Mouse (Mus musculus): ENCODE measurements around the gene Rcbtb2. TPM values are rescaled to one million over a fixed set of nuclear protein-coding genes. Genes with fewer than 3 reads are reported as not detected.

Rcbtb2 gene
- polyA plus RNA-seq, 1 experiment from 2014 or later: 145 TPM

DNA sequence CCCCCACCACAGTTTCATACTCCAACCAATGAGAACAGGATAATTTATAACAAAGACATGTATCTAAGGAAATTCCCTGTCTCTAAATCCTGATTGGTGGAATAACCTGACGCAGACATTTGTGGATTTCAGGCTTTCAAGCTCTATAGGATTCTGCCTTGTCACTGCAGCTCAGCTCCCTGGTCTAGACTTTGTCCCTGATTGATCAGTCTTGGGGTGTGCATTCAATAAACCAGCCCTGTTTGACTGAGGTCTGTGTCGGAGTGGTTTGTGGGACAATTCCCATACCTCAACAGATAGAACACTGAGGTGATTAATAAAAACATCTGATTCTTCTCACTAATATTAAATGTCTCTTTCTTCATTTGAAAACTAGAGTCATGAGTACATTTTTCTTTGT is 127.2 kb downstream of the Rcbtb2 start:
- H3K4me3 ChIP-seq (ENCODE audit: low read depth, low read length): no peak overlapping the region
- no peaks in the 10 kb centered on the region for H3K36me3 ChIP-seq (ENCODE audit: control insufficient read depth, insufficient read depth, low read length)
- H3K4me1 ChIP-seq (replicated peaks; ENCODE audit: control insufficient read depth, insufficient read depth, low read length): no peaks in the 10 kb centered on the region
- H3K9ac ChIP-seq (ENCODE audit: low read depth, low read length): no peak overlapping the region
- H3K9me3 ChIP-seq (ENCODE audit: control insufficient read depth, low read length): no peaks in the 10 kb centered on the region
- WGBS: 93% methylated on average over 2 of the region's 2 CpGs
- ATAC-seq (ENCODE audit: low FRiP score): no peak
- H3K4me2 ChIP-seq (replicated peaks; ENCODE audit: low read depth, low read length): no peak overlapping the region
- H3K27me3 ChIP-seq (ENCODE audit: control insufficient read depth, insufficient read depth, low read length): no peaks in the 10 kb centered on the region
- no peak overlapping the region for H3K27ac ChIP-seq (ENCODE audit: low read depth, low read length)
- DNase-seq (ENCODE audit: low spot score): no peak

DNA sequence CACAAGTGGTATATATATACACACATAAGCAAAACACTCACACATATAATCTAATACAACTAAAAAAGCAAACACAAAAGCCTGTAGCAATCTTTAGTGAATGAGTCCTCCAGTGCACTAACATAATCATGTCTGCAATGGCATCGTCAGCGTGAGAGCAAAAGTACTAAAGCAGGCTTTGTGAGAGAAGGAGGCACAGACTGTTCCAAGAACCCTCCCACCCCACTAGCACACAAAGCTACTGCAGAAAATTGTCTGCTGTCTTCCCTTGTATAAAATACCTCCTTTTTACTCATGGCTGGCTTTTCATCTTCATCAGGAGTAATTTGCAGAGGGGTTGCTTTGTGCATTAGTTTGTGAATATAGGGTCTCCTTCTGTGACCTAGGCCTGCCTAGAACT is 129.4 kb downstream of the Rcbtb2 start:
- Histone ChIP-seq H3K4me3 (ENCODE audit: low read depth, low read length) (no peak overlapping the region), H3K9me3 (ENCODE audit: control insufficient read depth, low read length) (no peaks in the 10 kb centered on the region), H3K4me1 (replicated peaks; ENCODE audit: control insufficient read depth, insufficient read depth, low read length) (no peaks in the 10 kb centered on the region), H3K36me3 (ENCODE audit: control insufficient read depth, insufficient read depth, low read length) (no peaks in the 10 kb centered on the region), H3K9ac (ENCODE audit: low read depth, low read length) (no peak overlapping the region), H3K27ac (ENCODE audit: low read depth, low read length) (no peak overlapping the region), H3K27me3 (ENCODE audit: control insufficient read depth, insufficient read depth, low read length) (no peaks in the 10 kb centered on the region), H3K4me2 (replicated peaks; ENCODE audit: low read depth, low read length) (no peak overlapping the region)
- no peak for DNase-seq (ENCODE audit: low spot score)
- 49% methylated on average over 2 of the region's 2 CpGs for WGBS
- ATAC-seq (ENCODE audit: low FRiP score): no peak

DNA sequence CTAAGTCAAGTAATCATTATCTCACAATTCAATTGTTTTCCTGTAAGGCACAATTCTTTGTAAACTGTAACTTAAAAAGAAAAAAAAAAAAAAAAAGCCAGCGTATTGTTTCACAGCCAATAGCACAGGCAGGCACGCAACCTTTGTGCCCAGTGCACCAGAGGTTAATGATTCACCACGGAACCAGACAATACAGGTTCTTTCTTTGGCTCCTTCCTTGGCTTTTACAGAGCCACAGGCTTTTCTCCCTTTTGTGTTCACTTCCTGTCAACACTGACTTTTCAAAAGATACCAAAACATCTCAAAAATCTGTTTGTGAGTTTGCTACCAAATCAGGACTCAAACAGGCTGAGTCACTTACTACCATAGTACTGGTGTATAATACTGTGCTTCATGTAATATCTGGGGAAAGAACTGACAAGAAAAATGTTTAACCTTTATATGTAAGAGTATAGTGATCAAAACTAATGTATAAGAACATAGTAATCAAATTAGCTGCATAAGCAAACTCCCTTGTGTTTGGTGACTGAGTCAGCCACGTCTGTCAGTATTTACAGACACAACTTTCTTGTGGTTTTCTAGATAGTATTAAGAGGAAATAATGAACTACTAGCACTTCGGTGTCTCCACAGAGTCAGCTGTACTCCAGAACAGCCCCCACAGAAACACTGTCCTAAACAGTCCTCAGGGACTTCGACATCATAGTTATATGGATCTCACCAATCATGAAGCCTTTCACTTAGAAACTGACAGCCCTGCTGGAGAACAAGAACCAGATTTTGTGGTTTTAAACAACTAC is 130.8 kb downstream of the Rcbtb2 start:
- no peak overlapping the region for H3K4me2 ChIP-seq (replicated peaks; ENCODE audit: low read depth, low read length)
- no peak overlapping the region for H3K27ac ChIP-seq (ENCODE audit: low read depth, low read length)
- H3K4me1 ChIP-seq (replicated peaks; ENCODE audit: control insufficient read depth, insufficient read depth, low read length): no peaks in the 10 kb centered on the region
- no peaks in the 10 kb centered on the region for H3K9me3 ChIP-seq (ENCODE audit: control insufficient read depth, low read length)
- no peak for ATAC-seq (ENCODE audit: low FRiP score)
- no peak overlapping the region for H3K4me3 ChIP-seq (ENCODE audit: low read depth, low read length)
- 37% methylated on average over 6 of the region's 6 CpGs for WGBS
- no peaks in the 10 kb centered on the region for H3K27me3 ChIP-seq (ENCODE audit: control insufficient read depth, insufficient read depth, low read length)
- no peak overlapping the region for H3K9ac ChIP-seq (ENCODE audit: low read depth, low read length)
- peak; percentile 32 for DNase-seq (ENCODE audit: low spot score)
- H3K36me3 ChIP-seq (ENCODE audit: control insufficient read depth, insufficient read depth, low read length): no peaks in the 10 kb centered on the region

DNA sequence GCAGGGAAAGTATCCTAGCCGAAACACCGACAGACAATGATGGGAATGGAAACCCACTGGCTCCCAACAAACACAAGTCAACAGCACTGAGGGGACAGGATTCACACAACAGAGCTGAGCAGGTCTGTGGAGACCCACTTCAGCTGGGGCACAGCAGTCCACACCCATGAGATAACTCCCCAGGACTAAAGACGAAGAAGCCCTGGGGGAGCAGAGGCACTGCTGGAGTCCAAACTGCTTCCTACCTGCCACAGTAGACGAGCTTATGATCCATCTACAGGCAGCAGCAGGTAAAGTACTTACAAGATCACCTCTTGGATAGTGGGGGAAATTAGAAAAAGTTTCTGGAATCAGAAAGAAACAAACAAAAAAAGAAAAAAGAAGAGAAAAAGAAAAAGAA is 131.6 kb downstream of the Rcbtb2 start:
- 55% methylated on average over 4 of the region's 4 CpGs for WGBS
- Histone ChIP-seq H3K4me3 (ENCODE audit: low read depth, low read length) (no peak overlapping the region), H3K4me2 (replicated peaks; ENCODE audit: low read depth, low read length) (no peak overlapping the region), H3K27ac (ENCODE audit: low read depth, low read length) (no peak overlapping the region), H3K9ac (ENCODE audit: low read depth, low read length) (no peak overlapping the region), H3K4me1 (replicated peaks; ENCODE audit: control insufficient read depth, insufficient read depth, low read length) (no peaks in the 10 kb centered on the region), H3K36me3 (ENCODE audit: control insufficient read depth, insufficient read depth, low read length) (no peaks in the 10 kb centered on the region), H3K9me3 (ENCODE audit: control insufficient read depth, low read length) (no peaks in the 10 kb centered on the region), H3K27me3 (ENCODE audit: control insufficient read depth, insufficient read depth, low read length) (no peaks in the 10 kb centered on the region)
- ATAC-seq (ENCODE audit: low FRiP score): peak; percentile 35; the same call in 1 of the 2 replicates
- DNase-seq (ENCODE audit: low spot score): no peak

DNA sequence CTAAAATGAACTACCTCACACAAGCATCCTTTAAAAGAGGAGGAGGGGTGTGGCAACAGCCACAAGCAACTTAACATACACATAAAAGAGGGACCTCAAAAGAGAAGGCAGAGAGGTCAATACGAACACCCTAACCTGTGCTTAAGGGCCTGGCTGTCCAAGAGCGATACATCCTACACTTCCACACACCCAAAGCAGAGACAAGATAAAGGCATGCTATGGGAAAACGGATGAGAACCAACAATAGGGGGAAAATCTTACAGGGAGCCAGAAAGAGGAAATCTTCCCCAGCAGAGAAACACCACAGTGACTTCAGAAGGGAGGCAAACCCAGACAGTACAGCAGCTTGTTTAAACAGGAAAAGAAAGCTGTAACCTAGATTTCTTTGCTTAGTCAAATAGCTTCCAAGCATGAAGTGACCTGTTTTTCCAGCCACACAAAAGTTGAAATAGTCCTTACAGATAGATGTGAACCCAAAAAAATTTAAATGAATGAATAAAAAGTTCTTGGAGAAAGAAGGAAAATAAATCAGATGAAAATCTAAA is 132.7 kb downstream of the Rcbtb2 start:
- Histone ChIP-seq H3K9ac (ENCODE audit: low read depth, low read length) (no peak overlapping the region), H3K27ac (ENCODE audit: low read depth, low read length) (no peak overlapping the region), H3K4me3 (ENCODE audit: low read depth, low read length) (no peak overlapping the region), H3K36me3 (ENCODE audit: control insufficient read depth, insufficient read depth, low read length) (no peaks in the 10 kb centered on the region), H3K9me3 (ENCODE audit: control insufficient read depth, low read length) (no peaks in the 10 kb centered on the region), H3K4me1 (replicated peaks; ENCODE audit: control insufficient read depth, insufficient read depth, low read length) (no peaks in the 10 kb centered on the region), H3K4me2 (replicated peaks; ENCODE audit: low read depth, low read length) (no peak overlapping the region), H3K27me3 (ENCODE audit: control insufficient read depth, insufficient read depth, low read length) (no peaks in the 10 kb centered on the region)
- WGBS: 51% methylated on average over 3 of the region's 3 CpGs
- DNase-seq (ENCODE audit: low spot score) (no peak), ATAC-seq (ENCODE audit: low FRiP score) (no peak)

DNA sequence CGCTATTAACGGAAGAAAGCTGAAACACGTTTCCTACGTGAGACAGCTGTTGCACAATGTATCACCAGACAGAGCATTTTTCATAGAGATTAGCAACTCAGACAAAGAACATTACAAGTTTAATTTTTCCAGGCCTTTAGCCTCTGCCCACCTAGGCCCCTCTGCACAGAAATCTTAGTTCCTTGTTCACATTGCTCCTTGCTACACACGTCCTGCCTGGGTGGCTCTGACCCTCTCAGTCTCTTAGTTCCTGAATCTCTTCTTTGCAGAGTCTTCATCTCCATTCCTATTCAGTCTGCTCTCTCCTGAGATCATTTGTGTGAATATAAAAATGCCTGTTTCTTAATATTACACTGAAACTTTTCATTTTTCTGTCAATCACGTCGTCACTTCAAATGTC is 134.5 kb downstream of the Rcbtb2 start:
- DNase-seq (ENCODE audit: low spot score): no peak
- no peaks in the 10 kb centered on the region for H3K4me1 ChIP-seq (replicated peaks; ENCODE audit: control insufficient read depth, insufficient read depth, low read length)
- WGBS: 83% methylated on average over 7 of the region's 7 CpGs
- no peak for ATAC-seq (ENCODE audit: low FRiP score)
- no peaks in the 10 kb centered on the region for H3K27me3 ChIP-seq (ENCODE audit: control insufficient read depth, insufficient read depth, low read length)
- H3K9ac ChIP-seq (ENCODE audit: low read depth, low read length): no peak overlapping the region
- H3K27ac ChIP-seq (ENCODE audit: low read depth, low read length): no peak overlapping the region
- no peaks in the 10 kb centered on the region for H3K36me3 ChIP-seq (ENCODE audit: control insufficient read depth, insufficient read depth, low read length)
- no peaks in the 10 kb centered on the region for H3K9me3 ChIP-seq (ENCODE audit: control insufficient read depth, low read length)
- H3K4me3 ChIP-seq (ENCODE audit: low read depth, low read length): no peak overlapping the region
- H3K4me2 ChIP-seq (replicated peaks; ENCODE audit: low read depth, low read length): no peak overlapping the region

MicroRNAs encoded within 50 kb of the gene (microRNA counts, 519-probe panel; counts per million panel counts)
- not detected for microRNA mmu-miR-687

Other genes starting within 250 kb of the Rcbtb2 start
- gene Cysltr2, start 73.9 kb upstream of the Rcbtb2 start, polyA plus RNA-seq (2014; fragmentation: Nextera tagmentation; extraction: Ambion mirVana): 0.11 TPM in 1 of 2 replicates, not detected in the other
- 15.6 and 19.3 TPM in 2 replicates for gene Lpar6, start 114.9 kb downstream of the Rcbtb2 start, polyA plus RNA-seq (2014; fragmentation: Nextera tagmentation; extraction: Ambion mirVana)
- 37.8 and 43.0 TPM in 2 replicates for gene Rb1, start 202.8 kb downstream of the Rcbtb2 start, polyA plus RNA-seq (2014; fragmentation: Nextera tagmentation; extraction: Ambion mirVana)